Mouse (Mus musculus) layer of hippocampus, adult 11-12 months (tissue): ENCODE results near the gene Phf5a.
"Not testable (repeated sequence)": the region's sequence is repeated elsewhere in the genome, so short reads cannot be mapped to it uniquely, and the experiment has no call there.

Experiments used
- DNase-seq: peaks from one replicate; pipeline ENCODE4 v3.0.0; 2022; ENCODE audit warnings: low spot score

Phf5a gene

DNA sequence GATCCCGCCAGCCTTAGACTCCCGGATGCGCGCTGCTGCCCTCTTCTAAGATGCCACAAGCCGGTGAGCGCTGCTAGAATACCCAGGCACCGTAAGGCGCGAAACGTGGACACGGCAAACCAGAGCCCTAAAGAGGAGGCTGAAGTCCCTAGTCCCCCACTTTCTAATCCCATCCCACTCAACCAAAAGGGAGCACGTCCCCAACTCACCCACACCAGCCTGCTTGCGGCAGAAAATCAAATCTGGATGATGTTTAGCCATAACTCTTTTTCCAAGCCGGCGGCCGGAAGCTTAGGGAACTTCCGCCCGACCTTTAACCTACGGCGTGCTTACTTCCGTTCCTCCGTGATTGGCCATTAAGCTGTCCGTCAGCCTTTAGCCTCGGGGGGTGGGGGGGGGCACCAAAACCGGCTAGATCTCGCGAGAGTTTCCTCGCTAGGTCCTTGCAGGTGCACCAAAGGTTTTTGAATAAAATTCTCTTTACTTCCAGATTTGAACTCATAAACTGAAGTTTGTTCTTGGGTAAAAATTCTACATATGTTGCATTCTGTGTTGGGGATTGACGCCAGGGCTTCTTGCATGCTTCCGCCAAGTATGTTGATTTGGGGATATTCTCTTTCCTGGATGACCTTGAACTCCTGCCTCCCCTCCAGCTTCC, at the start of gene Phf5a:
Gene Phf5a (minus strand): TSS at position 308 of the 658 bp plus-strand sequence.
- peak; percentile 86 for DNase-seq

DNA sequence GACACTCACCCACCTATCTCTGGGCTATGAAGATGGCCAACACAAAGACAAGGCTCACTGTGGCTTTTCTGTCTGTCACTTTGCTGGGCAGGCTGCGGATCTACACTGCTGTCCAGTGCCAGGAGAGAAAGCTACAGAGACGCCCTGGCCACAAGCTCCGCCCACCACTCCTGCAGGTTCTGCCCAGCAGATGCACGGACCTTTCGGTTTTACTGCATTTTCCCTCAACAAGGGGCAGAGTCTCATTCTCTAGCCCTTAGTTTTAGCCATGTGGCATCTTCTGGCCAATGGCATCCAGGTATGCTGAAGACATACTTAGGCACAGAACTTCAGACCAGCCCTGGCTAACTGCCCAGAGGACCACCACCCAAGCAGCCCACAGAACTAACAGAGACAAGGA, 49.5 kb upstream of the Phf5a start:
- DNase-seq = no peak

GRCm38 (mm10) chr15:81920546-81921217, 49.0 kb upstream of the Phf5a start:
- DNase-seq = peak; percentile 54

GRCm38 (mm10) chr15:81919062-81919461, 47.4 kb upstream of the Phf5a start:
- no peak for DNase-seq

GRCm38 (mm10) chr15:81917621-81918463, 46.1 kb upstream of the Phf5a start:
- DNase-seq = peak; percentile 78

DNA sequence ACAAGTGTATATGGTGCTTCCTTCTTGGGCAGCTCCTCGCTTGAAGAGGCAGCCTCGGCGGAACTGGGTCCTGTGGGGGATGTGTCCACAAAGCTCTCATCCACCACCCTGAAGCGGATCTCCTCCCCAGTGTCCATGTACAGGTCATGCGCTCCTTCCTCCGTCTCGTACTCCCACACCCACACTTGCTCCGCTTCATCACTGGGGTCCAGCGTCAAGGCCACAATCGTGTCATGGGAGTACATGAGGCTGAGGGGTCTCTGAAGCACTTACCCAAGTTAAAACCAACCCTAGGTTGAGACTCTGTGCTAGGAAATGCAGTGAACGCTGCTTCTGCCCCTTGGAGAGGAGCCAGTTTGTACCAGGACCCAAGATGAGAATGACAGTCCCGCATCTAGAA, 45.5 kb upstream of the Phf5a start:
- no peak for DNase-seq

DNA sequence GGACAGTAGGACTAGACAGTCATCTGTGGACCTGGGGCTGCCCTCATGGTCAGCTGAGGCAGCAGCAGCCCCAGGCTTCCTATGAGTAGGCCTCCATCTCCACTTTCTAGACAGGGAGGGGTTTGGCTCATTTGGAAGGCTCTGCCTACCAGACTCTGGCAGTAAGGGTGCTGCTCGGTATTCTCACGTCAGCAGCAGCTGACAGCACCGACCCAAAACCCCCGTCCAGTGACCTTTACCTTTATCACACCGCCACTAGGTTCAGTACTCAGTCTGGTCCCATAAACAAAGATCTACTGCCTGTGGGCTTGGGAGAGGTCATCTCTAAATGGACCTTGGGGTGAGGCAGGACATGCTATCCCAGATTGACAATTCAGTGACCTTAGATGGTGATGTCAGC, 44.0 kb upstream of the Phf5a start:
- DNase-seq = no peak

DNA sequence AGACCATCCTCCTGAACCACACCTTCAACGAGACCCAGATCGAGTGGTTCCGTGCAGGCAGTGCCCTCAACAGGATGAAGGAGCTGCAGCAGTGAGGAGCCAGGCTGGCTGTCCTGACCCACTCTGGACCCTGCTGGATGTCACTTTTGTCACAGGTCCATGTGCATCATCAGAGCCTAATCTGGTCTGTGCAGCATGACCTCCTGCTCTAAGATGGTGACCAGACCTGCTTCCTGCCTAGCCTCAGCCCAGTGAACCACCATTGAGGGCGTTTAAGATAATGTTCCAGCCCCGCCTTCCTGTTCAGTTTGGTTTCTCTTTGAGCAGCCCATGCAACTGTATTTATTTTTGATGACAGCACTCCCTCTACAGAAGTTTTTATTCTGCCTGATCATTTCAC, 43.0 kb upstream of the Phf5a start:
- DNase-seq = no peak

DNA sequence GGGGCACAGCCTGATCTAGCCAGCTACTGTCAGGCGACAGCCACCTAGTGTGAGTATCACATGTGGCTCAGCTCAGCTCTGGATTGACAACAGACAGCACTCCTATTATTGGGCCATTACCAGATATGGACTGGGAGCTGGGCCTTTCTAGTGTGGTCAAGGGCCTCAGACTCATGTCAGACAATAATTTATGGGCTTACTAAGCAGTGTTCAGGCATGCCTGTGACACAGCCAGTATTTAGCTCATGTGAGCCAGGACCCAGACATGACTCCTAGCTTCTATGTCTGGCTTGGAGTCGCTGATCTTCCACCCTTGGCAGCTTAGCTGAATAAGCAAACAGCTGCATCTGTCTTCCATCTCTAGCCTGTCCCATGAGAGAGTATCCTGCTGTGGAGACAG, 40.8 kb upstream of the Phf5a start:
- DNase-seq = no peak

DNA sequence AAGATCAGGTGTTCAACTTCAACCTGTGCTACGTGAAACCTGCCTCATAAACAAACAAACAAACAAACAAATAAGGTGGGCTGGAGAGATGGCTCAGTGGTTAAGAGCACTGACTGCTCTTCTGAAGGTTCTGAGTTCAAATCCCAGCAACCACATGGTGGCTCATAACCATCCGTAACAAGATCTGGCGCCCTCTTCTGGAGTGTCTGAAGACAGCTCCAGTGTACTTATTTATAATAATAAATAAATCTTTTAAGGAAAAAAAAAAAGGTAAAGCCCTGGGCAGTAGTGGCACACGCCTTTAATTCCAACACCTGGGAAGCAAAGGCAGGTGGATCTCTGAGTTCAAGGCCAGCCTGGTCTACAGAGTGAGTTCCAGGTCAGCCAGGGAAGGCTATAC, 37.1 kb upstream of the Phf5a start:
- DNase-seq = not testable (repeated sequence)

DNA sequence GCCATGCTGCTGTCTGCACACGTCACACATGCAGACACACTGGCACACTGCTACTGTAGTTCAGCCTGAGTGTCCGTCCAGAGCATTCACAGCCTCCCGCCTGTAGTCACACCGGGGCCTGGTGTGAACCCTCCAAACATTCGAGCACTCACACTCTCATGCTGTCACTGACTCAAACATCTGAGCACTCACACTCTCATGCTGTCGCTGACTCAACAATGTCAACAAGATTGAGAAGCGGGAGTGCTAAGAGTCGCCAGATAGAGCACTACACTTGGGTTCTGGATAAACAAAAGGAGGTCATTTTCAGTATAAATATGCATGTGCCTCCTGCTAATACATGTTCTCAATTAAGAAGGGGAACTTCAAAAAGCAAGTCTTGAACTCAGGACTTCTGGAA, 36.2 kb upstream of the Phf5a start:
- DNase-seq = no peak

GRCm38 (mm10) chr15:81904939-81905338, 33.2 kb upstream of the Phf5a start:
- DNase-seq = peak; percentile 86

GRCm38 (mm10) chr15:81898751-81899150, 27.0 kb upstream of the Phf5a start:
- no peak for DNase-seq

GRCm38 (mm10) chr15:81897607-81898285, 26.0 kb upstream of the Phf5a start:
- no peak for DNase-seq

DNA sequence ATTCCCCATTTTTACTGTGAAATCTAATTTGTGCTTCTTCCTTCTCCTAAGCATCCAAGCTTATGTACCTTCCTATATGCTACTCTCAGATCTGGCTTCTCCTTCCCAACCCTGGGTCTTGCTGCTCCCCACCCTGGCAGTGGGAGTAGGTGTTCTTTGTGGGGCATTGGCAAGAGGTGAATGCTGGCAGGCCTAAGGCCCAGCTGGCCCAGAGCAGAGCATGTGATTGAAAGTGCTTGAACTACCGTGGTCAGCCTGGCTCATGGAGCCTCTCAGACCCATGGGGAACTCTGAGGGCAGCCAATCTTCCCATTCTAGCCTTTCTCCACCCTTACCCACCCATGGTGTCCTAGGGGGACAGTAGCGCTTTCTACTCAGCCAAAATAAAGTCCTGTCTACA, 24.7 kb upstream of the Phf5a start:
- no peak for DNase-seq

- DNase-seq = no peak
These were observed 22.3 kb upstream of the Phf5a start for GRCm38 (mm10) chr15:81894002-81894401.

DNA sequence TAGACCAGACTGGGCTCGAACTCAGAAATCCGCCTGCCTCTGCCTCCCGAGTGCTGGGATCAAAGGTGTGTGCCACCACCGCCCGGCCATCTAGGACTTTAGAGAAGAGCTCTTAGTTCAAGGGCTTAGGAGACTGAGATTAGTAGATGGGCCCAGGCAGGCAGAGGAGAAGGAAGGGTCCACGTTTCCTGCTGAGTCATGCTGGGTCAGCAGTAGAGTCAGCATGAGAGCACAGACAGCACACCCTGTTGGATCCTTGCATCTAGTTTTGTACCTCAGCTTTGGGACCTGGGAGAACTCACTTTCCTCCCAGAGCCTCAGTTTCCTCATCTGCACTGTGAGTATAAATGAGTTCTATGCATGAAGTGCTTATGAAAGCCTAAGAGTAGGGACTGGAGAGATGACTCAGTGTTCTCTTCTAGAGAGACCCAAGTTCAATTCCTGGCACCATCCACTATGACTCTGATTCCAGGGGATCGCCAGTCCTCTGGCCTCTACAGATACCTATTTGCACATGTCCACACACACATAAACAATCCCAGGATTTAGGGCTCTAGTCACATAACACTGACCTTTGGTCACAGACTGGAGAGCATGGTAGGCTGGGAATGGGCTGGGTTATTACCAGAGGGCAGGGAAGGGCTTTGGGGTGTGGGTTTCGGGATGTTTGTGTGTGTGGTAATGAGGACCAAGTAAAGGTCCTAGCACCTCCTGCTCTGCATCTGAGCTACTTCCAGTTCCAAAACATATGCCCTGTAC, 20.3 kb upstream of the Phf5a start:
- DNase-seq = no peak

DNA sequence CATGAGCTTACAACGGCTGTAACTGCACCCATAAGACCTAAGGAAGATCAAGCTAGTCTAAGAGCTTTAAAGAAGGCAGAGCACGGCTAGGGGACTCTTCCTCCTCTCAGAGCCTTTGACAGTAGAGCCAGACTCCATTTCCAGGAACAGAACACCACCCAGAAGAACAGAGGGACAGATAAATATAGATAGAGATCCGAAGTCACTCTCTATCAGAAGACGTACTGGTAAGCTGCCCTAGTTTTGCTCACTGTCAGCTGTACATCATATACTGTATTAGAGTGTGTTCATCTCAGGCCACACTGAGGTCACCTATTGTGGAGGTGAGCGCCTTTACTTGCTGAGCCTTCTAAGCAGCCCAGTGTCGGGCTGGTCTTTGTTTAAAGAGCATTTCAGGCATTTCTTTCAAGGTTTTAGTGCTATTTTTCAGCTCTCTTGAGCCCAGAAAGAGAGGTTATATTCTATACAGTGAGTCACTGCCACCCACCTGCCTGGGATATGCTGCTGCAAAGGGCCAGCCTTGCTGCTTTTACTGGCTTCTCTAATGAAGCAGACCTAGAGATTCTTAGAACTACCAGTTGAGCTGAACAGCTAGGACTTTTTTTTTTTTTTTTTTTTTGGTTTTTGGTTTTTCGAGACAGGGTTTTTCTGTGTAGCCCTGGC, 19.6 kb upstream of the Phf5a start:
- DNase-seq = no peak

DNA sequence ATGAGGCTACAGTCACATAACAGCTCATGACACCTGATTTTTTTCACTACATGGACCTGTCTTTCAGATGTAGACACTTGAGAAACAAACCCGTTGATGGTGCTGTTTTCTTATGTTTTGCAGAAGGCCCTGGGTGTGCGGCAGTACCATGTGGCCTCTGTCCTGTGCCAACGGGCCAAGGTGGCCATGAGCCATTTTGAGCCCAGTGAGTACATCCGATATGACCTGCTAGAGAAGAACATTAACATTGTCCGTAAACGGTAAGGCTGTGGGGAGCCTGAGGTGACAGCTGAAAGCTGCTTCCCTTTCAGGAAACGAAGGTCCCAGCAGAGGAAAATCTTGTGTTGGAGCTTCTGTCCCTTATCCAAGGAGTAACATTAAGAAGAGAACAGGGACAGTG, 17.5 kb upstream of the Phf5a start:
- no peak for DNase-seq

- DNase-seq = no peak
These were observed 15.3 kb upstream of the Phf5a start for GRCm38 (mm10) chr15:81886795-81887550.
